ENCODE assay signal across 16 mouse cellular contexts in the genomic region with DNA sequence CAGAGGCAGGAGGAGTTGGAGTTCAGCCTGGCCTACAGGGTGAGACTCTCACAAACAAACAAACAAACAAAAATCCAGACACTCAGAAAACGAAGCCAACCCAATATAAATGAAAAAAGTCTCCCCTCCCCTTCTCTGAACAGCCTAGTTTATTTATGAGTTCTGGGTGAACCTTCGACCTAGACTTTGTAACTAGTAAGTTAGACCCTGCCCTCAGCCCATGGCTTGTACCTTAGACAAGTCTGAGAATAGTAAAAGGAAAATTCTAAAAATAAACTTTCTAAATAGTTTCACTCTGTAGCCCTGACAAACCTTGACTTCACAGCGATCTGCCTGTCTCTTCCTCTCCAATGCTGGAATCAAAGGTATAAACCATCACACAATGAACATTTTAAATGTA.
"Had no signal": no experiment of that assay in that cellular context is flagged by ENCODE, and none has a peak within 500 bp of the region (broad histone marks: within the 10 kb centered on the region; RNA-seq: fewer than 3 reads in every experiment).

No protein-coding gene starts in this region.

- H3K27me3 ChIP-seq: lung, embryonic 15.5 days; megakaryocyte, embryonic 14.5 days; midbrain, embryonic 15.5 days; neural tube, embryonic 12.5 days; stomach, embryonic 15.5 days had no signal

- H3K9me3 ChIP-seq: lung, embryonic 15.5 days; megakaryocyte, embryonic 14.5 days; midbrain, embryonic 13.5 days; midbrain, embryonic 15.5 days; neural tube, embryonic 12.5 days; stomach, embryonic 15.5 days had no signal

- H3K27ac ChIP-seq: lung, embryonic 15.5 days; macrophage; midbrain, embryonic 13.5 days; midbrain, embryonic 15.5 days; neural tube, embryonic 12.5 days; stomach, embryonic 15.5 days; stomach, postnatal 0 days had no signal

- DNase-seq: lung, postnatal 14 days; lung, postnatal 36 days; right cerebral cortex, postnatal 14 days; thymus, adult 2 months; thymus, postnatal 25 days; thymus, postnatal 4 days had no signal

- ATAC-seq: lung, postnatal 0 days; midbrain, embryonic 13.5 days; midbrain, embryonic 15.5 days had no signal

- H3K36me3 ChIP-seq: lung, embryonic 15.5 days; midbrain, embryonic 13.5 days; midbrain, embryonic 15.5 days; neural tube, embryonic 12.5 days; stomach, embryonic 15.5 days had no signal

- H3K4me3 ChIP-seq: lung, embryonic 15.5 days; megakaryocyte, embryonic 14.5 days; midbrain, embryonic 13.5 days; midbrain, embryonic 15.5 days; neural tube, embryonic 12.5 days; stomach, embryonic 15.5 days had no signal

- H3K4me2 ChIP-seq: lung, embryonic 15.5 days; midbrain, embryonic 11.5 days; midbrain, embryonic 13.5 days; midbrain, embryonic 15.5 days; neural tube, embryonic 12.5 days; stomach, embryonic 15.5 days had no signal

- H3K9ac ChIP-seq: lung, embryonic 15.5 days; midbrain, embryonic 13.5 days; midbrain, embryonic 15.5 days; neural tube, embryonic 12.5 days; stomach, embryonic 15.5 days had no signal
